Mouse (Mus musculus) ovary, postnatal 36 days (tissue): ENCODE measurements around the gene Otud7a.

Source experiments
- DNase-seq: peaks from one replicate; pipeline ENCODE4 v3.0.0; 2022; ENCODE audit warnings: low spot score, mixed read lengths

The Otud7a gene

DNA sequence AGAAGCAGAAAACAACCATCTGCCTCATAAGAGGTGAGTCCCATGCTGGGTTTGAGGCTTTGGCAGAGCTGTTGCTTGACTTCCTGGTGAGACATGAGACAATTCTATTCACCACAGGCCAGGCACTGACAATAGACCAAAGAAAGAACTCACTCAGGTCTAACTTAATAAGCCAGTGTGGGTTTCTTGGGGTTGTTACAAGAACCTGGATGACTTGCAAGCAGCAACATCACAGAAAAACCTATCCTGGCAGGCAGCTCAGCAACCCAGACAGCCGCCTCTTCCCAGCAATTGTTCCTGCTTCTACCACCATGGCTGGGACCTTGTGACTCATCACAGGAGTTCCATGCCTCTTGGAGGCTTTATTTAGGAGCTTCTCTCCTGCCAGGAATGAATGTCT, 329.7 kb downstream of the Otud7a start:
- no peak for DNase-seq

DNA sequence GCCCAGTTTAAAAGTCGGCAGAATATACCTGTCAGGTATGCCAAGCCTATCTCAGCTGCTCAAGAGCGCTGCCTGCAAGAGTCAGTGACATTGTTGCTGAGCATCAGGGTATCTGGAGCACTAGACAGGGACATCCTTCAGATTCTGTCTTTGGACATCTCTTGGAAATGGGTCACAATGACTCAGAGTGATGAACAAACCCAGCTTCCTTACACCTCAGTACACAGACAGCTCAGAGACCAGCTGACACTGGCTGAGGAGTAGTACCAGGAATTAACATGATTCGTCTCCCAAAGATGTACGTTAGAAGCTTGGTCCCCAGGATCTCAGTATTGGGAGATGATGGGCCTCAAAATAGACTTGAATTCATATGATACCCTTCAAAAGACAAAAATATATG, 332.8 kb downstream of the Otud7a start:
- no peak for DNase-seq

DNA sequence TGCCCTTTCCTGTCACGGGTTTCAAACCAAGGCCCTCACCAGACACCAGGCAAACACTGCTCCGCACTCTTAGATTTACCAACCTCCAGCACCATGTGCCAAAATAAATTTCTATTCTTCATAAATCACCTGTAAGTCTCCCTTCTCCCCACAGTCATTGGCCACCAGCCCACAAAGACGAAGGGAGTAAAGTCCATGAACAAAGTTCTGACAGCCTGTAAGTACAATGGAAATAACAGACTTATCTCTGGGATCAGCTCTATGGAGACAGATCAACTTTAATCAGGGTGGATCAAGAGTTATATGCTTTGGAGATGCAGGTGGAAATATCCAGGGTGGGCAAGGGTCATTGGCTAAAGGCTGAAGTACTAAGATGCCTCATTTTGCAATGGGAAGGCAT, 336.3 kb downstream of the Otud7a start:
- no peak for DNase-seq

DNA sequence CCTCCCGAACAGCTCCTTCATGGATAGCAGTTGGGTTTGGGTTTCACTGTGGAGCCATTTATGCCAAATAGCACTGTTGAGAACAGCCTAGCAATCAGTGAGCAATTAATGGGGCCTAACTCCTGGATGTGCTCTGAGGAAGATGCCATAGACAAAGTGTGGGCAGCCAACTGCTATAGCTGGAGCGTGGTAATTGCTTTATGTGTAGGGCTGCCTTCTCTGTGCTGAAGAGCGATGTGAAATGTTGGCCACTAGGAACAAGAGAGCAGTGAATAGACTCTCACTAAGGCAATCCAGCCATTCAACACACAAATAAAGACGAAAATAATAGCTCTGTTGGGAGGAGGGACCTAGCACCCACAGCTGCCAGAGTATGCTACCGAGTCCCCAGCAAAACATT, 345.2 kb downstream of the Otud7a start:
- DNase-seq: no peak

DNA sequence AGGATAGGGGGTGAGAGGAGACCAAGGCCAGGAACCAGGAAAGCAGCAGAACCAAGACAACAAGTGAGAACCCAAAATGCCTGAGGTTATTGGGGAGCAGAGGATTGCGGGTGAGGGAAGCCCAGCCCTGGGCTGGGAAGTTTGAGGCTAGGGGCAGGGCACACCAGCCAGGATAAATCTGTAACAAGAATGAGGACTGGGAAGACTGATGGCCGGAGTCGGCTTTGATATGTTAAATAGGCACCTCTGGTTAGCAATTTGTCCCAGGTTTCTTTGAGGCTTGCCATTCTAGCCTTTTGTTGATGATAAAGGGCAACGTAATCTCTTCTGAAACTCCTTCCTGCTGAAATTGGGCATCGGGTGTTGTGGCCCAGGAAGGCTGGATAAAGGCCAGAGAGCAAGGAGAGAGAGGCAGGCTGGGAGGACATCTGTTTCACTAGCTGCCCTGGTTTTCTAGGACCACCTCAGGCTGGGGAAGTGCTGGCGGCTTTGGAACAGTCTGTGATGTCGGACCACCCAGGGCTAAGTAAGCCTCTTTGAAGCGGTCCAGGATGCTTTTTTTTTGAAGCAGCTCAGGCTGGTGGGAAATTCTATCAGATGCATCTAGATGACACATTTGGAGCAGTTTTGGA, 351.6 kb downstream of the Otud7a start:
- DNase-seq: no peak

DNA sequence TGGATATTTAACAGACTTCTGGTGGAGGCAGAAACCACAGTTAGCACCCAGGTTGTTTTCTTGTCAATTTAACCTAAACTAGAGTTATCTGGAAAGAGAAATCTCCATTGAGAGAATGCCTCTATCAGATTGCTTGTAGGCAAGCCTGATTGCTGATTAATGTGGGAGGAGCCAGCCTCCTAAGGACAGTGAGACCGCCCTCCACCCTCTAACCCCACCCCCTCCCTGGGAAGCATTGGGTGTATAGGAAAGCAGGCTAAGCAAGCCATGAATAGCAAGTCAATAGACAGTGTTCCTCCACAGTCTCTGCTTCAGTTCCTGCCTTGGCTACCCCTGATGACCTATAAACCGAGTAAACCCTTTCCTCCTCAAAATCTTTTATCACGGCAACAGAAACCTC, 353.9 kb downstream of the Otud7a start:
- DNase-seq: no peak

DNA sequence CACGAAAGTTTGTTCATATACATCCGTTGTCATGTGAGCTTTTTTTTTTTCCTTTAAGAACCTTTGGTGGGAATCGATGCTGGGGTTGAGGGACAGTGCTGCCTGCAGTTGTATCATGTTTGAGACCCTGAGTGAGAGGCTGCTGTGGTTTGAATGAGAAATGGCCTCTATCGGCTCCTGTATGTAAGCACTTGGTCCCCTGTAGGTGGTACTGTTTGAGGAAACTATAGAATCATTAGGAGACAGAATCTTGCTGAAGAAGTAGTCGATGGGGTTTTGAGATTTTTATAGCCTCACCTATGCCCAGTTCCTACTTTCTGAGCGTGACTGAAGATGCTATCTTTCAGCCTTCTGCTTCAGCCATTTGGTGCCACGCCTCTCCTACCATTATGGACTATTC, 354.8 kb downstream of the Otud7a start:
- DNase-seq: no peak

DNA sequence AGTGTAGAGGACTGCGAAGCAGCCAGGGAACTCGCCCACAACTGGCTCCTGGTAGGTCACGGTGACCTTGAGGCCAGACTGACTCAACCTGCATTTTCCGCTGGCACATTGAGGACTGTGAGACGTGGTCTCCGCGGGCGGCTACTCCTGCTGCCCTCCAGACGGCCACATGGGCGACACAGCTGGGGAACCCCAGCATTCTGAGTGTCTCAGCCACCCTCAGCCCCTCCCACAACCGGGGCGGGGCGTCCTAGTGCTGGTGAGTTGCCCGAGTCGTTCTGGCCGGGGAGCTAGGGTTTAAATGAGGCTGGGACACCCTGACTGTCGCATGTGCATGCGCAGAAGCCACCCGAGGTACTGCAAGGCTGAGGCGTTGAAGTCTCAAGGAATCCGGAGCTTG, 358.2 kb downstream of the Otud7a start:
- DNase-seq: peak; percentile 63
